Mouse (Mus musculus): ENCODE measurements around the gene Pkig. TPM values are rescaled to one million over a fixed set of nuclear protein-coding genes. Genes with fewer than 3 reads are reported as not detected.

The Pkig gene
- total RNA-seq, 2 experiments from 2014 or later: 93.9 to 125 TPM

- intact Hi-C loops (cut with DNase I): no loop called here
- TF ChIP-seq CTCF (IDR thresholded peaks at IDR 0.05): no peak
- Histone ChIP-seq H3K4me3 (no peak overlapping the region), H3K27ac (no peak overlapping the region)
- DNase-seq: no peak
Measured at GRCm38 (mm10) chr2:163758146-163758545, 100.0 kb downstream of the Pkig start.

DNA sequence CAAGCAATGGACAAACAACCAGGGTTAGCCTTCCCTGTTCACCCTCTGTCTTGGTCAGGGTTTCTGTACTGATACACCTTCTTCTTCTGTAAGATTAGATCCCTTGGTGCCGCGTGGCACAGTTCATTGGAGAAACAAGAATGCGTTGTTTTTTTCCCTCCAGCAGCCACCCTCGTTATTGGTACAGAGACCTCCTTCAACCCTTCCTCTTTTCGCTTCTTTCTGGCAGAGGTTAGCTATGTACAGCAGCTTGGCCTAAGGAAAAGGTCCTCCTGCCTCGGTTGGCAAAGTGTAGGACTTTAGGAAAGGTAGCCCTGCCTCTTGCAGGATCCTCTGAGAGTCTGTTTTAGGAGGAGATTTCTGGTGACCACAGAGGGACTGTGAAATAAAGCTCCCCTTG, 102.4 kb downstream of the Pkig start:
- Histone ChIP-seq H3K27ac (no peak overlapping the region), H3K4me3 (no peak overlapping the region)
- no peak for TF ChIP-seq CTCF (IDR thresholded peaks at IDR 0.05)
- DNase-seq: no peak
- intact Hi-C loops (cut with DNase I): no loop called here

- no peak for DNase-seq
- H3K4me3 ChIP-seq: no peak overlapping the region
- no peak for TF ChIP-seq CTCF (IDR thresholded peaks at IDR 0.05)
- H3K27ac ChIP-seq: no peak overlapping the region
- intact Hi-C loops (cut with DNase I): no loop called here
Measured at GRCm38 (mm10) chr2:163761402-163761801, 103.2 kb downstream of the Pkig start.

DNA sequence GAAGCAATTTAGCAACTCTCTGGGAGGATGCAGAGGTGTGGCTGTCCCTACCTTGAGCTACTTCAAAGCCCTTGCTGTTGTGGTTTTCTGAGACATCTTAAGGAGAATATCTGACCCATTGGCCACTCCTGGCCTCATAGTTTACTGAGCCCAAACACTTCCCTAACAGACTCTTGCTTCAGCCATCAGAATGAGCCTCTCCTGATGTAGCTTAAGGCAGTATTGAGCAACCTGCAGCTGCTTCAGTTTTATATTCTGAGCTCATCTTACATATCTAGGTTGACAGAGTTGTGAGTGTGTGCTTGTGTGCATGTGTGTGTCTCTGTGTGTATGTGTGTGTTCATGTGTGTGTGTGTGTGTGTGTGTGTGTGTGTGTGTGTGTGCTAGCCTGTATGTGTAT, 108.1 kb downstream of the Pkig start:
- no peak for DNase-seq
- no peak overlapping the region for H3K27ac ChIP-seq
- intact Hi-C loops (cut with DNase I): no loop called here
- H3K4me3 ChIP-seq: no peak overlapping the region
- no peak for TF ChIP-seq CTCF (IDR thresholded peaks at IDR 0.05)

DNA sequence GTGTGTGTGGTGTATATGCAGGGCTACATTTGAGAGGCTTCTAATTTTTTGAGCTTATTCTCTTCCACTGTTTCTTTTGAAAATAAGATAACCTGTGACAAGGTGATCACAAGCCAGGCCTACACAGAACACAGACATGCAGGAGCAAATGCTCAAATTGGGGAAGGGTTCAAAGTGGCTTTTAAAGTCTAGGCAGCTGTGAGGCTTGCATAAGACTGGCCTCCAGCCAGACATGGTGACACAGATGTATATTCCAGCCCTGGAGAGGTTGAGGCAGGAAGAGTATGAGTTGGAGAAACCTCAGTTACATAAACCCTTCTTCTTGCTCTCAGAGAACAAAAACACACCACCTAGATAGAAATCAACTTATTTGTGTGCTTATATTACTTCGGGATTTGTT, 108.7 kb downstream of the Pkig start:
- intact Hi-C loops (cut with DNase I): no loop called here
- no peak for DNase-seq
- no peak overlapping the region for H3K4me3 ChIP-seq
- TF ChIP-seq CTCF (IDR thresholded peaks at IDR 0.05): no peak
- H3K27ac ChIP-seq: no peak overlapping the region

DNA sequence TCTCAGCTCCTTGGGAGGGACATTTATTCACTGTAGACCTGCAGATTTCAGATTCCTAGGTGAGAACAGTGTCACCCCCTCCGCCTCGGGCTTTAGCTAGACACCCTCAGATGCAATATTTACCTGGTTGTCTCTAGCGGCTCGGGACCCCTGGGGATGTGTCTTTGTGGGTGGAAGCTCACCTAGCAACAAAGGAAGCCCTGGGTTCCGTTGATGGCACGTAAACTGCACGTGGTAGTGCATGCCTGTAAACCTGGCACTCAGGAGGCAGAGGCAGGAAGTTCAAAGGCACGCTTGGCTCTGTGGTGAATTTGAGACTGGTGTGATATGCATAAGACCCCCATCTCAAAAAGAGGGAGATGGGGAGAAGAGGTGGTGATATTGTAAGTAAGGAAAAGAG, 112.5 kb downstream of the Pkig start:
- DNase-seq: no peak
- Histone ChIP-seq H3K27ac (no peak overlapping the region), H3K4me3 (no peak overlapping the region)
- intact Hi-C loops (cut with DNase I): no loop called here
- TF ChIP-seq CTCF (IDR thresholded peaks at IDR 0.05): no peak

Other genes with a start within 250 kb of the Pkig start
- gene Oser1, start 233.7 kb upstream of the Pkig start, total RNA-seq (2021): 10 to 100 TPM; 32.4 to 38.2 TPM
- gene Gdap1l1, start 219.9 kb upstream of the Pkig start, total RNA-seq (2021): not detected
- 100 to 1,000 TPM in 1 of 2 experiments, 10 to 100 TPM in 1; 73.8 to 106 TPM for gene Fitm2, start 185.8 kb upstream of the Pkig start, total RNA-seq (2021)
- not detected for gene R3hdml, start 166.1 kb upstream of the Pkig start, total RNA-seq (2021)
- gene Hnf4a, start 151.6 kb upstream of the Pkig start, total RNA-seq (2021): not detected
- 1 to 10 TPM; 3.4 to 5.3 TPM for gene Ttpal, start 56.1 kb upstream of the Pkig start, total RNA-seq (2021)
- gene Serinc3, start 13.3 kb upstream of the Pkig start, total RNA-seq (2021): 100 to 1,000 TPM; 118 to 147 TPM
- gene Ada, start 91.9 kb downstream of the Pkig start, total RNA-seq (2021): under 1 TPM; 0.38 to 0.39 TPM
- gene Ccn5, start 162.5 kb downstream of the Pkig start, total RNA-seq (2021): 1 to 10 TPM in 1 of 2 experiments, under 1 TPM in 1; 0.87 to 1.8 TPM
- not detected for gene Kcnk15, start 195.3 kb downstream of the Pkig start, total RNA-seq (2021)

Data from gastrocnemius, adult 2 months (tissue).